Mouse (Mus musculus) 416B (cell line): ENCODE data around the gene Ptprn2.
A peak's percentile ranks its signal among the peaks of the same experiment; 100 is the strongest.
"Not testable (repeated sequence)": the region's sequence is repeated elsewhere in the genome, so short reads cannot be mapped to it uniquely, and the experiment has no call there.

Experiments used
- DNase-seq: peaks from one replicate; pipeline ENCODE4 v3.0.0; 2011; ENCODE audit warnings: low read depth

The Ptprn2 gene

GRCm38 (mm10) chr12:116515824-116516223 lies 30.3 kb downstream of the Ptprn2 start:
- DNase-seq: no peak

DNA sequence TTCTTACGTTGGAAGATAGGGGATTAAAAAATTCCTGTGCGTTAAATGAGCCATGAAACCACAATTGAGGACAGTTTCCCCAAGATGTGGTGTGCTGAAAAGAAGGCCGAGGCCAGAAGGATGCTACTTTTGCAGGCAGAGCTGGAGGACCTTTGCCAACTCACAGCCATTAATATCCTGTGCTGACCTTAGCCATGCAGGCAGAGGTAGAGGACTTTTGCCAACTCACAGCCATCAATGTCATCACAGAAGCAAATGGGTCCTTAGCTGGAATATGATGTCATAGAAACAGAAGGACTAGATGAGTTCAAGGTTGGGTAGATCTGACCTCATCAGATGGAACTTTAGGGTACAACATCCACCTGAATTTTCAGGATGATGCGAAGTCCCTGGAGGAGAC lies 43.3 kb downstream of the Ptprn2 start:
- no peak for DNase-seq

- DNase-seq: no peak
Measured at GRCm38 (mm10) chr12:116533281-116533680, 47.8 kb downstream of the Ptprn2 start.

GRCm38 (mm10) chr12:116539305-116539704 lies 53.8 kb downstream of the Ptprn2 start:
- DNase-seq: no peak

DNA sequence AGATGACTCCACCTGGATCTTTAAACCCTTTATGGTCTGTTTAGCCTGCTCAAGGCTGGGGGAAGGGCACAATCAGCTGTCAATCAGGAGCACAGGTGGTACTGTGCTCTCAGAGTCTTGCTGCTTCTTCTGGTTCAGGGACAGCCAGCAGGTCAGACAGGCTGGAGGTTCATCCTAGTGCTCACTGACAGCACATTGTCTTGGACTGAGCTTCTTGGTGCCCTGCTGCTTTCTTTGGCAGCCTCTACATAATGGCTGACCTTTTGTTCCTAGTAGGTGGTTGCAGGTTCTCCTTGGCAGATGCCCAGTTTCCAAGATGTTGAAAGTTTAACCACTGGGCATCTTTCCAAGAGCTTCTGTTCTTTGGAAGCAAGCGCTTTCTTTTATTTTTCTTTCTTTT lies 55.1 kb downstream of the Ptprn2 start:
- DNase-seq: no peak

DNA sequence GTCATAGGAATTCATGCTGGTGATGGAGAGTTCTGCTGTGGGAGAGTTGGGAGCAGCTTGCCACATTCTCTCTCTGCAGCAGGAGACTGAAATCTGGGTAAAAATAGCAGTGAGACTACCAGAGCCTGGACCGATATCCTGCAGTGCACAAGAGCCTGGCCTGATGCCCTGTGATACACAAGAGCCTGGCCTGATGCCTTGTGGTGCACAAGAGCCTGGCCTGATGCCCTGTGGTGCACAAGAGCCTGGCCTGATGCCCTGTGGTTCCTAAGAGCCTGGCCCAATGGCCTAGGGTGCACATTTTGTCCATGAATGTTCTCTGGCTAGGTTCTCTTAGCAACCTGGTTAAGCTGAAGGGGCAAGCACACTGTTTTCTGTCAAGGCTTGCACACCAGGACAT lies 64.5 kb downstream of the Ptprn2 start:
- no peak for DNase-seq

DNA sequence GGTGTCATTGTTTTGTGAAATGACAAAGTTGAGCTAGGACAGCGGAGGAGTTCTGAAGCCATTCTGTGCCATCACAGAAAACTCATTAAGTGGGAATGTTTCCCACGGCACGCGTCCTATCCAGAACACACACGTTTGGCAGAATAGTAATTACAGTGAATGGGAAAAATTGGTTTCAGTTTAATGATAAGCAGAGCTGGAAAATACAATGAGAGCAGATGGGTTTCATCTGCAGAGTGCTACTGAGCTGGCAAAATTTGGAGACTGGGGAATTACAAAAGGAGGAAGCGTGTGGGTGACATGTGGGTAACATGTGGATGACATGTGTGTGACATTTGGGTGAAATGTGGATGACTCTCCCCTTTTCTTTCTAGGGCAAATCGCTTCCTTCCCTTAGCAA lies 66.0 kb downstream of the Ptprn2 start:
- DNase-seq: no peak

DNA sequence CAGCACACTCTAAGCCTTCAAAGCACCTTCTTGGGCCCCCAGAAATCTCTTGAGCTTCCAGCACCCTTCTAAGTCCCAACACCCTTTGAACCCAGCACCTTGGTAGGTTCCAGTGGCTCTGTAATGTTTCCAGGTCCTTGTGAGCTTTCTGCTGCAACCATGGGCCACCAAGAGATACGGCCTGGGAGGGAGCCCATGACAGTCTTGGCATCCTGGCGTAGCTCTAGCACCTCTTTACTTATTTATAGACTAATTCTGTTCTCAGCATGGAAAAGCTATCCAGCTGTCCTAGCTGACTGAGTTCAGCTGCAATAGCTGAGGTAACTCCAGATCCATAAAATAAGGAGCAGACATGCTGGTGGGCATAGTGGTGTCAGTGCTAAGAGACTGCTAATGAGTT lies 66.8 kb downstream of the Ptprn2 start:
- DNase-seq: no peak

DNA sequence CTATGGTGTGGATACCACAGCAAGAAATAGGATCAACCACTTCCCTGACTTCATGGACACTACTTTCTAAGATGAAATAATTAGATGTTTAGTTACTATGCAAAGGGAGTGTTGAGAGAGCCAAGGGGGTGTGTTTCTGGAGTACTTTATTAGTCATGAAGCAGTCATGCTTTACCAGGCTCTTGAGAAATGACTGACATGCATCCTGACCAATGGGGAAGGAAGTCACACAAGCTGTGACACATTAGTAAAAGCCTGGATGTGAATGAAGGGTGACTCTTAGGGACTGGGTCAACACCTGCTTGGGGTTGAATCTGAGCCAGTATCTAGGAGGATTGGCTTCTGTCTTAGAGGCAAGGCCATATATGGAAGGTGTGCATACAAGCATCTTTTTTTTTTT lies 67.8 kb downstream of the Ptprn2 start:
- DNase-seq: peak; percentile 80

DNA sequence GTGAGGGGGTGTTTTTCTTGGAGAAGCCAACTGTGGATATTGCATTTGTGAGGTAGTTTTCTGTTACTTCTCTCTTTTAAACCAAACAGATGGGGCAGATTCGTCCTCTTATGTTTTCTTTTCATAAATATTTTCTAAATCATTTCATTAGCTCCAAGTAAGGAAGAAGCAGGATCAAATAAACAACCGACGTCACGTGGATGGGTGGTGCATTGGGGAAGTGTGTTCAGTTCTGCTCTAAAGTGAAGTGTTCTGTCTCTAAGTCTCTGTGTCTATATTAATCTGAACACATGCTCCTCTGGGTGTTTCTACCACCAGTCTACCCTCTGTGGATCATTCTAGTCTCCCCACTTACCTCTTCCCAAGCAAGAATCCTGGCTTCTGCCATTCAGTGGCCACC lies 70.4 kb downstream of the Ptprn2 start:
- DNase-seq: no peak

- DNase-seq: no peak
Measured at GRCm38 (mm10) chr12:116564441-116564840, 78.9 kb downstream of the Ptprn2 start.

- DNase-seq: no peak
Measured at GRCm38 (mm10) chr12:116566672-116567071, 81.2 kb downstream of the Ptprn2 start.

DNA sequence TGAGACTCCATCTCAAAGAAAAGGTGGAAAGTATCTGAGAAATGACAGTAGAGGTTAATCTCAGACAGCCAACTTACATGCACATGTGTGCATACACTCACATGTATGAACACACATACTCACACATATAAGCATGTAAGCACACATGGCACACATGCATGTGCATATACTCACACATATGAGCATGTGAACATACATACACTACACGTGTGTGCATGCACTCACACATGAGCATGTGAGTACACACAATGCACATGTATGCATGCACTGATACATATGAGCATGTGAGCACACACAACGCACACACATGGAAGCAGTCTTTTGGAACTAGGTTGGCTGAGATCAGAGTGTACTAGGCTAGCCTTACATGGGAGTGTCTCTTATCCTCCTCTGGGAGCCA lies 81.7 kb downstream of the Ptprn2 start:
- no peak for DNase-seq

DNA sequence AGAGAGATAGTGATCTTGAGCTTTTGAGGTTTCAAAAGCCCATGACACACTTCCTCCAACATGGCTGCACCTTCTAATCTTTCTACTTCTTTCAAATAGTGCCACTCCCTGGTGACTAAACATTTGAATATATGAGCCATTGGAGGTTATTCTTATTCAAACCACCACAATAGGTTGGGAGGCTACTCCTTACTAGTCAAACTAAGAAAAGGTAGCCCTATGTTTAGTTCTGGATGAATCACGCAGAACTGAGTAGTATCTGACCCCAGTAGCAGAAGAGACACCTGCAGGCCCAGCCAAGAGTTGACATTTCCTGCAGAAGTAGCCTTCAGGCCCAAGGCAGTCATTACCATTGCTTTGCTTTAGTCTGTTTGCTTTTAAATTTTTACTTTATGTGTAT lies 84.0 kb downstream of the Ptprn2 start:
- DNase-seq: no peak

DNA sequence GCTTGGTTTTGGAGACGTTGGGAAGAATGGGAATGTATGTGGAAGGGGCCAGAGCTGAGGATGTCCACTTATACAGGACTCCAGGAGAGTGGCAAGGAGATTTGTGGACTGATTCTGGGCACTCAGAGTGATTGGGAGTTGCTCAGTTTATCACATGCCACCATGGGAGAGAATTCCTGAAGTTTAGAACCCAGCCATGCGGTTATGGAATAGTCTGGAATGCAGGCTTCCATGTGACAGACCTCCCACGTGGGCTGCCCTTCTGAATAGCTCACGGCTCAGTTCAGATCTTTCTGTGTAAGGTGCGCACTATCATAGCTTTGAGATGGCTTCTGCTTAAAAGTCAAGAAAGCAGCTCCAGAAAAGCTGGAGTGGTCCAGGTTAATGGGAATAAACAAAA lies 88.6 kb downstream of the Ptprn2 start:
- no peak for DNase-seq

GRCm38 (mm10) chr12:116574720-116575119 lies 89.2 kb downstream of the Ptprn2 start:
- no peak for DNase-seq

- DNase-seq: not testable (repeated sequence)
Measured at GRCm38 (mm10) chr12:116577917-116578316, 92.4 kb downstream of the Ptprn2 start.

DNA sequence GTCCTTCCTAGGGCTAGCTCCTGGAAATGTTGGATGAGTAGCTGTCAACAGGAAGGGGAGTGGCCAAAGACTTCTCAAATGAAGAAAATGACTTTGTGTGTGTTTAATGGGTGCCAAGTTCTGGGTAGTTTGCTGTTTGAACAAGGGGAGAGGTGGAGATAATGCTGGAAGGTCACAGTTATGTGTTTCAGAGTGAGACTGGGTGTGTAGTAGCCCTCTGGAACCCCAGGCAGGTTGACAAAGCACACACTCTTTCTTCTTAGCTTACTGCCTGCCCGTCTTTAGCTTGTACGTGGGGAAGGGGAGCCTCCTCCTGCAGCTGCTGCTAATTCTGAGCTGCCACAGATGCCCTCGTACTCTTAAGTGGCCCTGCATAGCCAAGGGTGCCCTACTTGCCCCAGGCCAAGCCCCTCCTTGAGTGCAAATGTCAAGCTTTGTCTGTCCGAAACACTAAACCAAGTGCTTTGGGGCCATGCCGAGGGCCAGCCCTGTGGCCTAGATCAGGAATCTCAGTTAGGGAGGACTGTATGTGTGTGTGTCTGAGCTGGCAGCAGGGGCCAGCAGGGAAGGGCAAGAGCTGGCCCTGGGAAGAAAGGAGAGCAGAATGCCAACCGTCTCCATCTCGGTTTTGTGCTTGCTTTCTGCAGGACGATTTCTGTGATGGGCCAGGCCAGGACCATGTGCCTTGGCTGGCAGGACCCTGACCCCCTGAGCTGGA lies 95.5 kb downstream of the Ptprn2 start:
- no peak for DNase-seq

DNA sequence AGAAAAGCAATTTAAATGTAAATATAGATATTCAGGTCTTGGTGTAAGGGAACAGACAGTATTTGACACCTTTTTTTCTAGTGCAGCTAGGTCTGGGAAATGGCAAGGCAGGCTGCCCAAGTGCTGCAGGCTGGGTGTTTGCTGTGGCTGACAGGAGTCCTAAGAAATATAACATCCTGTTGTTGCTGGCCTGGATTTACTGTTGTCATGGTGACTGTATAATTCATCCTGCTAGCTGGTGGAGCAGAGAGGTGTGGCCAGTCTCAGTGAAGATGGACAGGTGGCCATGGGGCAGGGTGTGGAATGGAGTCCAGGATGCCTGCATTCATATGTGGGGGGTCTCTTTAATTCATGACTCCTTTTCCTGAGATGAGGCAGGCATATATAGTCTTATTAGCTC lies 96.3 kb downstream of the Ptprn2 start:
- DNase-seq: no peak

DNA sequence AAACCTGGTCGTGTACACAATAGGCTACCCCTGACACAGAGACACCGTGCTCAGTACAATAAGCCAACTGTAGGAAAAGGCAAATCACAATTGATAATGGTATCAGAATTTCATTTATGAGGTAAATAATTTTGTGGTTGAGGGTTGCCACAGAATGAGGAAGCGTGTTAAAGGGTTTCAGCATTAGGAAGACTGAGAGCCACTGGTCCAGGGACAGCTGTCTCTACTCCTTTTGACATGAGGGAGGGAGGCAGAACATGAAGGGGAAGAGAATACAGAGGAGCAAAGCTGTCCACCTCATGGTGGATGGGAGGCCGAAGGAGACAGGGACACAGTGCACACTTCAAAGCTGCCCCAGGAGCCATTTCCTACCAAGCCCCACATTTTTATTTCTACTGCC lies 97.3 kb downstream of the Ptprn2 start:
- DNase-seq: no peak

- DNase-seq: no peak
Measured at GRCm38 (mm10) chr12:116585001-116585400, 99.5 kb downstream of the Ptprn2 start.

DNA sequence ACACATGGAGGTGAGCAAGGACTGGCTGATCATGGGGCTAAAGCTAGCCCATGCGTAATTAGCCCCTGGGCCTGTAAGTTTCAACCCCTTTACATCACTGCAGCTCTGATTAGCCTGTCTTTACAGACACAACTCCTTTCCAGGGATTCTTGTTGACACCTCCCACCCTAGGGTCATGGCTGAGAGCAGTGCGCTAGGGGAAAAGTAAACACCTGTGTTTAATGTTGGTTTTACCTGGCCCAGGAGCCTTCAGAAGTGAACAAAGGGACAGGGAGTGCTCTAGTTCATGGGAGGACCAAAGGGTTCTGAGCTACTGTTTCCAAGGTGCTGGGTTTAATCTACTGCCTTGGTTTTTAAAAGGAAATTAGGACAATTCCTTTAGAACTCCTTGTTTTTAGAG lies 100.6 kb downstream of the Ptprn2 start:
- no peak for DNase-seq

DNA sequence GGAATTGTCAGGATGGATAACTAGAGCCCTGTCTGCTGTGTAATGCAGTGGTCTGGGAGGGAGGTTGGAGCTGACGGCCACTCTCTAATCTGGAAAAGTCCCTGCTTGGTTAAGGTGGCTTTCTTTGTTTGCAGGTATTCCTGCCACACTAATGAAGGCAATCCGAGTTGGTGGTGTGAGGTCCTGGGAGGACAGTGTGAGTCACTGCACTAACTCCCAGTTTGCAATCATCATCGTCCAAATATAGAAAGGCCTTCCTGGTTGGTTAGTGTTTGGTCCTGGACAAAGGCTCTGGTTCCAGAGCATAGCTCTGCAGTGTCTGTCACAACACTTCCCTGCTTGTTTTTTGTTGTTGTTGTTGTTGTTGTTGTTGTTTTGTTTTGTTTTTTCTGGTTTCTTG lies 102.0 kb downstream of the Ptprn2 start:
- DNase-seq: no peak

- no peak for DNase-seq
Measured at GRCm38 (mm10) chr12:116590076-116590475, 104.6 kb downstream of the Ptprn2 start.

- peak; percentile 37 for DNase-seq
Measured at GRCm38 (mm10) chr12:116594457-116594856, 108.9 kb downstream of the Ptprn2 start.
